Mouse (Mus musculus) midbrain, embryonic 13.5 days (tissue): ENCODE measurements around the gene Vangl2. TPM values are rescaled to one million over a fixed set of nuclear protein-coding genes. Genes with fewer than 3 reads are reported as not detected.

ENCODE experiments used
- ATAC-seq: fragments of 200-750 bp; cut with Nextera tagmentation; 2 replicates; pipeline ENCODE4 v1.8.0; 2017; ENCODE audit warnings: mild to moderate bottlenecking, moderate TSS enrichment, moderate library complexity
- H3K27ac ChIP-seq: fragments of 300-500 bp; sonication (generic); 2 replicates; pipeline ENCODE4 v1.5.1; 2015; ENCODE audit warnings: inconsistent platforms, mild to moderate bottlenecking, moderate library complexity
- H3K27me3 ChIP-seq: fragments of 300-500 bp; sonication (generic); 2 replicates; pipeline ENCODE4 v1.6.1; 2015; ENCODE audit warnings: mild to moderate bottlenecking, inconsistent platforms
- H3K36me3 ChIP-seq: fragments of 300-500 bp; sonication (generic); 2 replicates; pipeline ENCODE4 v1.6.1; 2015; ENCODE audit warnings: mild to moderate bottlenecking, inconsistent platforms
- H3K4me1 ChIP-seq: fragments of 300-500 bp; sonication (generic); replicated peaks from 2 replicates; pipeline ENCODE4 v1.6.1; 2015; ENCODE audit warnings: inconsistent platforms
- H3K4me2 ChIP-seq: fragments of 300-500 bp; sonication (generic); replicated peaks from 2 replicates; pipeline ENCODE4 v1.6.1; 2015; ENCODE audit warnings: moderate library complexity, mild to moderate bottlenecking, inconsistent platforms
- H3K4me3 ChIP-seq: fragments of 300-500 bp; sonication (generic); replicated peaks from 2 replicates; pipeline ENCODE4 v1.5.1; 2015; ENCODE audit warnings: mild to moderate bottlenecking, inconsistent platforms
- H3K9ac ChIP-seq: fragments of 300-500 bp; sonication (generic); replicated peaks from 2 replicates; pipeline ENCODE4 v1.6.1; 2015; ENCODE audit warnings: mild to moderate bottlenecking, inconsistent platforms
- H3K9me3 ChIP-seq: fragments of 300-500 bp; sonication (generic); 2 replicates; pipeline ENCODE4 v1.6.1; 2016; ENCODE audit warnings: mild to moderate bottlenecking, inconsistent platforms
- WGBS: fragments of 180-500 bp; shearing (Covaris S2); methylation state at CpG from one replicate; pipeline ENCODE4 v1.1.7; 2015; 5-methylcytosine and 5-hydroxymethylcytosine counted together
- polyA plus RNA-seq: library from polyadenylated mRNA; unstranded; fragments of >200 nt; fragmentation: Nextera tagmentation; extraction: Ambion mirVana; gene quantifications from 2 replicates; pipeline ENCODE4 v1.2.1, GENCODE M21; 2015

Vangl2 gene
- polyA plus RNA-seq, 1 experiment from 2014 or later: 57.1 TPM

GRCm38 (mm10) chr1:172027010-172027808, 1.0 kb downstream of the Vangl2 start:
- peak overlapping the region; percentile 97 for H3K27ac ChIP-seq
- peaks cover 5% of the 10 kb centered on the region; the same call in 1 of the 2 replicates for H3K36me3 ChIP-seq
- H3K4me1 ChIP-seq: peaks cover 57% of the 10 kb centered on the region
- no peaks in the 10 kb centered on the region for H3K9me3 ChIP-seq
- ATAC-seq: peak; percentile 89
- H3K9ac ChIP-seq: peak overlapping the region; percentile 97
- peak overlapping the region; percentile 88 for H3K4me3 ChIP-seq
- WGBS: under 1% methylated on average over 53 of the region's 54 CpGs
- peak overlapping the region; percentile 87 for H3K4me2 ChIP-seq
- no peaks in the 10 kb centered on the region for H3K27me3 ChIP-seq

GRCm38 (mm10) chr1:172026201-172026901, 1.9 kb downstream of the Vangl2 start:
- Histone ChIP-seq H3K4me3 (peak overlapping the region; percentile 88), H3K9me3 (no peaks in the 10 kb centered on the region), H3K27me3 (no peaks in the 10 kb centered on the region), H3K4me1 (peaks cover 65% of the 10 kb centered on the region), H3K36me3 (peaks cover 9% of the 10 kb centered on the region), H3K4me2 (peak overlapping the region; percentile 87), H3K9ac (peak overlapping the region; percentile 97), H3K27ac (peak overlapping the region; percentile 97)
- peak; percentile 71 for ATAC-seq
- 3% methylated on average over 23 of the region's 23 CpGs for WGBS

DNA sequence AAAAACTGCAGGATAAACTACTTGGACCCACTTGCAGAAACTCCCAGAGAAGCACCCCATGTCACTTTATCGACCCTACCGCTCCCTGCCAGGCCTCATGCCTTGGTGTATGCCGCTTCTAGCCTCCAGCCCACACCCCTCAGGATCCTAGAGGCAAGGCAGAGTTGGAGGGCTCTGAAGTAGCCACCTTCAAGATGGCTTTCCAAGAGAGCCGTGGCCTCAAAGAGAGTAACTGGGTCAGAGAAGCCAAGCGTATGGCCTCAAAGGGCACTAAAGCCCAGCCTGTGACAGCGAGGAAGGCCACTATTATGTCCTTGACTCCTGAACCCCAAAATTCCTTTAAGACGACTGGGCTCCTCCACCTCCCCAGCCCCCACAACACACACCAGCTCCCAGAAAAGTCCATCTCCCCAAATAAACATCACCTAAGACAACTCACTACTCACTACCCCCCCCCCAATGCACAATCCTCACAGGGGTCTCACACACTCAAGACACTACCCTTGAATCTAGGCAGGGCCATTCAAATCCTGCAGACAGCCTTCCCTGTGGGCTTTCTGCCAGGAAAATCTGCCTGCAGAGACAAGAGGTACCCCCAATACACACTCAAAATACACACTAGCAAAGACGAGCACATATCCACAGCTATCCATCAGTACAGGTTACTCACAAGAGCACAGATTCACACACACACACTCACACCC, 2.9 kb downstream of the Vangl2 start:
- Histone ChIP-seq H3K27me3 (no peaks in the 10 kb centered on the region), H3K27ac (peak overlapping the region; percentile 97), H3K4me2 (peak overlapping the region; percentile 87), H3K9ac (peak overlapping the region; percentile 97), H3K4me3 (peak overlapping the region; percentile 88), H3K9me3 (no peaks in the 10 kb centered on the region), H3K4me1 (peaks cover 74% of the 10 kb centered on the region), H3K36me3 (peaks cover 9% of the 10 kb centered on the region)
- 6% methylated on average over 8 of the region's 8 CpGs for WGBS
- ATAC-seq: no peak

DNA sequence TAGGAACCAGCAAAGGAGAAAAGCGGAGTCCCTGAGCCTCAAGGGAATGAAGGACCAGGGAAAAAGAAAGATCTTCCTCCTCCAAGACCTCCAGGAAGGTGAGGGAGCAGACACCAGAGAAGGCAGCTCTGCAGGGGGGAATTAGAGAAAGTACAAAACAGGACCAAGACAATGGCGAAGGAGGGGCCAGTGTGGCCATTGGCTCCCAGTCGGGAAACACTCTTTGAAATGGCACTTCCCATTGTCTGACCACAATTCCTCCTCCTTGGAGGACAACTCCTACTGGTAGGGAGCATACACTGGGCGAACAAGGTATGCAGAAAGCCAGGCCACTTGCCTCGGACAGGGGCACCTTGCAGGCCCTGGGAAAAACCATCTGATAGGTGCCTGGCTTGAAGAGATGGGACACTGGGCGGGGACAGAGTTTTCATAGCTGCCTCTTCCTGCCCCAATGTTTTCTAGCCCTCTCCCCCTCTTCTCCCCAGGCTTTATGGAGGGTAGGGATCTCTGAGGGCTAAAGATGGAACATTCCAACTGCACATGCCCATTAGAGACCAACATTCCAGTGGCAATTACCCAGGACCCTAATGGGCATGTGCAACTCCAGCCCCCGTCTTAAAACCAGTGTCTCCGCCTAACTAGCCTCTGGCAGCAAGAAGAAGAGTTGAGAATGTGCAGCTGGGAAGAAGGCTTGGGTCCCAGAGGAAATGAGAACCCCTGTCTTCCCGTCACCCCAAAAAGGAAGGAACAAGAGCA, 3.9 kb downstream of the Vangl2 start:
- Histone ChIP-seq H3K27me3 (no peaks in the 10 kb centered on the region), H3K9ac (peak overlapping the region; percentile 97), H3K4me2 (peak overlapping the region; percentile 87), H3K36me3 (peaks cover 9% of the 10 kb centered on the region), H3K4me3 (peak overlapping the region; percentile 88), H3K27ac (peak overlapping the region; percentile 97), H3K9me3 (no peaks in the 10 kb centered on the region), H3K4me1 (peaks cover 83% of the 10 kb centered on the region)
- 11% methylated on average over 9 of the region's 9 CpGs for WGBS
- ATAC-seq: no peak

DNA sequence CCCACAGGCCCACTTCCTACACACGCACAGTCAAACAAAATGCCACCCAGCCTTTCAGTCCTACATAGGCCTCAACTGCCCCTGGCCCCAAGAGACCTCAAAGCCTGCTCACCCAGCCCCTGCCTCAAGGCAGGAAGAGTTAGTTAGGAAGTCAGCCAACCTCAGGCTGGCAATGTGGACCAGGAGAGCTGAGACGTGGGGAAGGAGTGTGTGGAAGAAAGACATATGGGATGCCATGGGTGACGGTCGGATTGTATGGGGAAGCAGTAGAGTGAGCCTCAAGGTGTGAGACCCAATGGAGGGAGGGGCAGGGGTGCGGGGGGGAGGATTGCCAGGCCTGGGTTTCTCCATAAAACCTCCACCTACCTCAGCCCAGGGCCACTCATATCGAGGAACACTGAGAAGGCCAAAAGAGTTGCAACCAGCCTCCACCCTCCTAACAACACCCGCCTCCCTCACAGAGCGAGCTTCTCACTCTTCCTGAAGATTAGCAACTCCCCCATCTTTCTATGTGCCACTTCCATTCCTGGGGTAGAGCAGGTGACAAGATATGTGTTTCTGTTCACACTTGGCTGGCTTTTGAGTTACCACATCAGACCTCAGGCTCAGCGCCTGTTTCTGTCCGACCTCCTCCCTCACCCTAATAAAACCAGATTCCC, 8.3 kb downstream of the Vangl2 start:
- H3K4me2 ChIP-seq: peak overlapping the region; percentile 24
- peak overlapping the region; percentile 37; the same call in 1 of the 2 replicates for H3K9ac ChIP-seq
- no peaks in the 10 kb centered on the region for H3K9me3 ChIP-seq
- H3K27ac ChIP-seq: peak overlapping the region; percentile 96
- H3K4me1 ChIP-seq: peaks cover 97% of the 10 kb centered on the region
- WGBS: 61% methylated on average over 10 of the region's 10 CpGs
- H3K4me3 ChIP-seq: no peak overlapping the region
- no peaks in the 10 kb centered on the region for H3K27me3 ChIP-seq
- peaks cover 9% of the 10 kb centered on the region for H3K36me3 ChIP-seq
- no peak for ATAC-seq

- peak overlapping the region; percentile 24; the same call in 1 of the 2 replicates for H3K4me2 ChIP-seq
- H3K9ac ChIP-seq: peak overlapping the region; percentile 37; the same call in 1 of the 2 replicates
- no peak overlapping the region for H3K4me3 ChIP-seq
- peaks cover 9% of the 10 kb centered on the region for H3K36me3 ChIP-seq
- H3K9me3 ChIP-seq: no peaks in the 10 kb centered on the region
- no peaks in the 10 kb centered on the region for H3K27me3 ChIP-seq
- H3K27ac ChIP-seq: peak overlapping the region; percentile 96
- WGBS: 92% methylated on average over 4 of the region's 4 CpGs
- H3K4me1 ChIP-seq: peaks cover 97% of the 10 kb centered on the region
- ATAC-seq: no peak
Observed at GRCm38 (mm10) chr1:172019339-172019738, 8.9 kb downstream of the Vangl2 start.

- Histone ChIP-seq H3K4me1 (peaks cover 97% of the 10 kb centered on the region), H3K9ac (no peak overlapping the region), H3K9me3 (no peaks in the 10 kb centered on the region), H3K27ac (peak overlapping the region; percentile 96), H3K4me3 (no peak overlapping the region), H3K4me2 (peak overlapping the region; percentile 51), H3K27me3 (no peaks in the 10 kb centered on the region), H3K36me3 (peaks cover 7% of the 10 kb centered on the region)
- no peak for ATAC-seq
- WGBS: 57% methylated on average over 9 of the region's 9 CpGs
Observed at GRCm38 (mm10) chr1:172018336-172019311, 9.6 kb downstream of the Vangl2 start.

GRCm38 (mm10) chr1:172017517-172018070, 10.7 kb downstream of the Vangl2 start:
- Histone ChIP-seq H3K4me2 (peak overlapping the region; percentile 51), H3K9me3 (no peaks in the 10 kb centered on the region), H3K27me3 (no peaks in the 10 kb centered on the region), H3K4me3 (peak overlapping the region; percentile 12), H3K9ac (peak overlapping the region; percentile 63), H3K4me1 (peaks cover 98% of the 10 kb centered on the region), H3K36me3 (peaks cover 11% of the 10 kb centered on the region), H3K27ac (peak overlapping the region; percentile 96)
- ATAC-seq: no peak
- WGBS: 46% methylated on average over 6 of the region's 6 CpGs

DNA sequence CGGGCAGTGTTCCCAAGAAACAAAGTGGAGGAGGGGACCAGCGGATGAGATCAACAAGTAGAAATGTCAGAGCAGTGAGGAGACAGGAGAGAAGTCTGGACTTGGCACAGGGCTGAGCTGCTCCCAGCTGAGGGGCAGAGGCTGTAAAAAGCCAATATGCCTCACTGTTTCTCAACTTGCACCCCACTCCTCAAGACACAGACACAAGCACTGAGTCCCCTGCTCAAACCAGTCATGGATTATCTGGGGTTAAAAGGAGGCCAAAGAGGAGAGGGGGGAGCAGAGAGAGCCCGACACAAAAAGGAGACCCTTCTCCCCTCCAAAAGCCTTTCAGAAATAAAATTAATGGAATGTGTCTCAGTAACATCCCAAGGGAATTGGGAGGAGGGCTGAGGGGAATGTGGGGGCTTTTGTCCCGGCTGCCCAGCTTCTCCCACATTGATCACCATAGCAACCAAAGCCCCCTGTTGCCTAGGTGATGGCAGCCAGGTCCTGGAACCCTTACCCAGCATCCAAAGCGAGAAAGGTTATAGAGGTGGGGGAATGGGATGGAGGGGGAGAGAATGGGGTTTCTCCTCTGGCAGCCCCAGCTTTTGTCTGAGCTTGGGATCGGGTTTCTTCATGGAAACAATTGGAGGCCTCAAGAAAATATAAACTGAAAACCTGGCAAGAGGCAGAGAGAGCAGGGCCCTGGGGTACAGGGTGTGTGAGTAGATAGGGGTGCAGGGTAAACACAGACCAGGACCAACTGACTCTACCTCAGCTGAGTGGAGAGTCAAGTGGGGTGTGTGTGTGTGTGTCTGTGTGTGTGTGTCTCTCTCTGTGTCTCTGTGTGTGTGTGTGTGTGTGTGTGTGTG, 11.4 kb downstream of the Vangl2 start:
- 3% methylated on average over 6 of the region's 6 CpGs for WGBS
- peaks cover 15% of the 10 kb centered on the region for H3K36me3 ChIP-seq
- peaks cover 98% of the 10 kb centered on the region for H3K4me1 ChIP-seq
- peak overlapping the region; percentile 63 for H3K9ac ChIP-seq
- no peaks in the 10 kb centered on the region for H3K27me3 ChIP-seq
- peak overlapping the region; percentile 96 for H3K27ac ChIP-seq
- H3K4me3 ChIP-seq: peak overlapping the region; percentile 12
- ATAC-seq: peak; percentile 82
- H3K4me2 ChIP-seq: peak overlapping the region; percentile 51
- no peaks in the 10 kb centered on the region for H3K9me3 ChIP-seq
